Mouse (Mus musculus) left cerebral cortex, postnatal 10 days (tissue): ENCODE results near the gene Bst2. TPM values are rescaled to one million over a fixed set of nuclear protein-coding genes. Genes with fewer than 3 reads are reported as not detected.
"Not testable (repeated sequence)": the region's sequence is repeated elsewhere in the genome, so short reads cannot be mapped to it uniquely, and the experiment has no call there.

Experiments used
- DNase-seq, 2 experiments: peaks; one replicate each; pipeline ENCODE4 v3.0.0; 2021 to 2022; ENCODE audit warnings: low spot score in 2 of 2, mixed read lengths in 1 of 2; ENCODE audit errors: extremely low spot score in 1 of 2
- intact Hi-C: fragments of 180-260 bp; cut with DNase I; formaldehyde crosslinking; loops from one replicate; pipeline ENCODE4 v1.15.1; 2025
- total RNA-seq, 2 experiments: library from RNA; stranded (reverse); gene quantifications; 2 replicates each; pipeline ENCODE4 v1.2.3; 2021

The Bst2 gene
- total RNA-seq, 2 experiments from 2014 or later = 0.95 to 3.4 TPM

DNA sequence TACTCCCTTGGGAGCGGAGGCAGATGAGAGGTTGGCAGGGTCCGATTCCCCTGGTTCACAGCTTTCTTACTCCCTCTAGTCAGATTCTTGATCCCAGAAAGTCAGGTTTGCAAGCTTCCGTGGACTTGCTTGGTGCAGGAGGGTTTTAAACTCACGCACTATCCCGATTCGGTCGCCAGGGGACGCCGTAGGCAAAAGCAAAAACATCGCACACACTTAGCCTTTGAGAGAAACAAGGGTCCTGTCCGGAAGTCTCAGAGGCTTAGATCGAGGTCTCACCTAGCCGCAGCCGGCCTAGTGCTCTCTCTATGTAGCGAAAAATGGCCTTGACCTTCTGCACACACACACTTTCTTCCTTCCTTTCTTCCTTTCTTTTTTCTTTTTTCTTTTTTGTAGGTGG is 24.1 kb upstream of the Bst2 start:
- intact Hi-C loops = loop anchor here (1.0 to 2.0 kb wide), 2 partner anchors 34 to 99 kb away; no protein-coding TSS in a partner anchor
- DNase-seq = no peak

DNA sequence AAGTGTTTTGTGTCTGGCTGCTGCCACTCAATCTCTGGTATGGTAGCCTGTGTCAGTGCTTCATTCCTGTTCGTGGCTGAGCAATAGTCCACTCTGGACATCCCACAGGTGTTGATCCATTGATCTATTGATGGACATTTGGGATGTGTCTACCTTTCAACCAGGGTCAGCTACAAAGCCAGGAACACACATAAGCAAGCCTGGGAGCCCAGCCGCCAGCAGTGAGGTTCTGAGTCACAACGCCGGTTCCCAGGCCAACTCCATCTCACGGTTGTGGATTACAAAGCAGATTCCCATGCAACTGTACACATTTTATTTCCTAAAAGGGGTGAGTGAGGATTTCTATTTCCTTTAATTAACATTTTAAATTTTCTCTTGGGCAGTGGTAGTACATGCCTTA is 23.5 kb upstream of the Bst2 start:
- DNase-seq = no peak
- intact Hi-C loops = loop anchor here (1.0 to 2.0 kb wide), 2 partner anchors 35 to 100 kb away; no protein-coding TSS in a partner anchor

DNA sequence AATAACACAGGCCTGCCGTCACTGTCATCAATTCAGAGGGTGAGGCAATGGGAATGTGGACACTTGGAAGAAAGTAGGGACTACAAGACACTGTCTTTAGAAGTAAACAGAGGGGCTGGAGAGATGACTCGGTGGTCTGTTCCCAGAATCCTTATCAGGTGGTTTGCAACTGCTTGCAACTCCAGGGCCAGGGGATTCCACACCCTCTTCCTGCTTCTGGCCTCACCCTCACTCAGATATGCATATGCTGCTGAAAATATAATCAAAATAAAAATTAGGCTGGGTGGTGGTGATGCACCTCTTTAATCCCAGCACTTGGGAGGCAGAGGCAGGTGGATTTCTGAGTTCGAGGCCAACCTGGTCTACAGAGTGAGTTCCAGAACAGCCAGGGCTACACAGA is 22.8 kb upstream of the Bst2 start:
- DNase-seq = no peak
- intact Hi-C loops = loop anchor here (2.0 kb wide), 1 partner anchor 101 kb away; no protein-coding TSS in a partner anchor

DNA sequence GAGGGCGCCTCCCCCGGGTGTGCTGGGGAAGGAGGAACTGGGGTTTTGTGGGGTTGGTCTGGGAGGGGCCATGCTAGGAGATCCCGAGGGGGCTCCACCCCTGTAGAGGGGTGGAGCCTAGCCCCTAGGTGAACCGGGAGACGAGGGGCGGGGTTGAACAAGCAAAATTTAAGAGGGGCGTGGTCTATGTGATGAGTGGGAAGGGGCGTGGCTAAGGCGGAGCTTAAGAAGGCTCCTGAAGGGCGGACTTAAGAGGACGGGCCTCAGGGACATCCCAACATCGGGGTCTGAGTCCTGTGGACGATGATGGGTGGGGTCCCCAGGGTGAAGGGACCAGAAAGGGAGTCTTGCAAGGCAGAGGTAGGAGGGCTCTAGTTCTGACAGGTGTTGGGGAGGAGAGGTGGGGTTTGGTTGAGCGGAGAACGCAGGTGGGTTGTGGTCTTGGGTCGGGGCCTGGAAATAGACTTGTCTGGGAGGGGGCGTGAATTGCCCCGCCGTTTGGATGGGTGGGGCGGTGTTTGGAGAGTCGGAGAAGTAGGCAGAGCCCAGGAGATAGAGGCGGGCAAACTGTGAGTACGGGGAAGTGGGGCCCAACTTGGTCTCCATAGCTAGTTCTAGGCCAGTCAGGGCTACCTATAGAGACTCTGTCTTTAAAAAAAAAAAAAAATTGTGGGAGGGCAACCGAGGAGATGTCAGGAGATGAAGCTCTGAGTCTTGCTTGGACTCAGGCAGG is 21.9 kb upstream of the Bst2 start:
- intact Hi-C loops = no loop called here
- peak in 1 of 2 experiments; percentile 71 for DNase-seq

DNA sequence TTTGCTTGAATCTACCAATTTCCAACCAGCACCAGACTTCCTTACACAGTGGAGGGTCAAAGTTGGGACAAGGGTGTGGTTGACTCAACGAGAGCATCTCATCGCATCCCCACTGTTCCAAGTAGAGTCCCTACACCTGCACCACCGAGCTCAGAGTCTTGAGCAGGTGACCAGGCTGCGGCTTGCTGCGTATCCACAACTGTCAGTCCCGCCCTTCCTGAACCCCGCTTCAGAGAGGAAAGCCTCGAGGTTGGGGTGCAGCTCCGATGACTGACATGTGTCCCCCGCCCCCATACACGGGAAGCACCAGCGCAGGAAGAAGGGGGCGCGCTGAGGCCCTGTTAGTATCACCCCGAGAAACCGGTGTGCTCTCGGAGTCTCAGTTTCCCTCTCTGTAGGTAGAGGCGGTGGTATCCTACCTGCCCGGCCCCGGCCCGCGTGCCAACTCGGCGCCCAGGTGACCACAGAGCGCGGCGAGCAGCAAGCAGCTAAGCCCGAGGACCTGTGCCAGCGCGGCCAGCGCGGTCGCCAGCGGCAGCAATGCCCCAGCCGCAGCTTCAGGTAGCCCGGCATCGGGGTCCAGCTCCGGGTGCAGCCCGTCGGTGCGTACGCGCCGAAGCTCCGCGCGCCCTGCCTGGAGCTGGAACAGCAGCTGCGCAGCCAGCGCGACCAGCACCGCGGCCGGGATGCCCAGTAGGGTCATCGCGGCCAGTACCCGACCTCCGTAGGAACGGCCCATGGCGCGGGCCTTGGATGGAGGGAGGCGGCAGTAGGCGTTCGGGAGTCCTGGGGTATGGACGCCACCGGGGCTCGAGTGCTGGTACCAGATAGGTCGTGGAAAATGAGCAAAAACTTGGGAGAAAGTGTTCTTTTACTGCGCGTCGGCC is 21.1 kb upstream of the Bst2 start, which contains the start of gene Tmem221:
TSS of gene Tmem221 (minus strand) at position 801 of the 887 bp plus-strand sequence.
- intact Hi-C loops = no loop called here
- DNase-seq = no peak

- no peak for DNase-seq
- intact Hi-C loops = no loop called here
These were observed 17.4 kb upstream of the Bst2 start for GRCm38 (mm10) chr8:71554644-71555043.

DNA sequence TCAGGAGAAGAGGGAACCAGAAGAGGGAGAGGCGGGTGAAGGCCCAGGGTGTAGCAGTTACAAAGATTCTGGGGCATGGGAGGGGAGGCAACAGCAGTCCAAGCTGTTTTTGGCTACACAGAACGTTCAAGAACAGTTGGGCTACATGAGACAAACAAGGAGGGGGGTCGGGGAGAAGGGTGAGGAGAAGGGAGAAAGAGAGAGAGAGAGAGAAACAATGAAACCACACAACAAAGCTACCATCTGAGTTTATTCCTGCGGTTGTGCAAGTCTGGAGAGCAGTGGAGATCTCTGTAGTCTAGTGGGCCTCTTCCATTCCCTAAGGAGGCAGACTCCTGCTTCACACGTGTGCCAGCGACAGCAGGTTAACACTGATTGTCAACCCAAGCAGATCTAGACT is 16.7 kb upstream of the Bst2 start:
- intact Hi-C loops = no loop called here
- DNase-seq = no peak

- no peak for DNase-seq
- intact Hi-C loops = no loop called here
These were observed 15.5 kb upstream of the Bst2 start for GRCm38 (mm10) chr8:71552770-71553169.

GRCm38 (mm10) chr8:71550754-71551153 is 13.5 kb upstream of the Bst2 start:
- intact Hi-C loops = no loop called here
- no peak for DNase-seq

DNA sequence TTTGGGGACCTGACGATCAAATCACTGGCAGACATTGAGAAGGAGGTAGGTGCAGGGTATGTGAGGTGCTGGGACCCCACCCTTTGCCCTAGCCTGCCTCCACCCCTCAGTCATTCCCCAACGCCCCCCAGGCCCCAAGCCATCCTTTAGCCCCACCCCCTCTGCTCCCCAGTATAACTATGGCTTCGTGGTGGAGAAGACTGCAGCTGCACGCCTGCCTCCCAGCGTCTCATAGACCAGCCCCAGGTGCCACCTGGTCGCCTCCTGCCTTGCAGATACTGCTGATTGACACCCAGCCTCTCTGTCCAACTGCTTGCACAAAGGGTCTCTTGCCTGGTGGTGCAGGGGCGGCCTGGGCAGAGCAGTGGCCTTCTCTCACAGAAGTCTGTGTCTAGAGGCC is 10.3 kb upstream of the Bst2 start:
- intact Hi-C loops = no loop called here

DNA sequence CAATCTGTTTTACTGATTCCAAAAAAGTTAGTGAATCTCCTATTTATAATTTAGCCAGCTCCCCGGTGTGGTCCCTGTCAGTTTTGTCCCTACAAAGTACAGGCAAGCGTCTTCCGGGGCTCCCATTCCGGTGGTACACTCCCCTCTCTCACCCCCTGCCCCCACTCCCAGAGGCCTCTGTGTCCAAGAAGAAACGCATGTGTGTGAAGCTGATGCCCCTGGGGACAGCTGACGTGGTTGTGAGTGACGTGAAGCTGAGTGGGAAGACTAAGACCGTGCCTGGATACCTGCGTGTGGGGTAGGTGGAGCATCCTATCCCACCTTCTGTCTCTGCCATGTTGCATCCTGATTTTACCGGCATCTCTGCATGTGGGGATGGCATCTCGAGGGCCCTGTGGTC is 7.8 kb upstream of the Bst2 start:
- no peak for DNase-seq
- intact Hi-C loops = no loop called here

More for the DNA sequence above, 10.3 kb upstream of the Bst2 start:
- DNase-seq = no peak

DNA sequence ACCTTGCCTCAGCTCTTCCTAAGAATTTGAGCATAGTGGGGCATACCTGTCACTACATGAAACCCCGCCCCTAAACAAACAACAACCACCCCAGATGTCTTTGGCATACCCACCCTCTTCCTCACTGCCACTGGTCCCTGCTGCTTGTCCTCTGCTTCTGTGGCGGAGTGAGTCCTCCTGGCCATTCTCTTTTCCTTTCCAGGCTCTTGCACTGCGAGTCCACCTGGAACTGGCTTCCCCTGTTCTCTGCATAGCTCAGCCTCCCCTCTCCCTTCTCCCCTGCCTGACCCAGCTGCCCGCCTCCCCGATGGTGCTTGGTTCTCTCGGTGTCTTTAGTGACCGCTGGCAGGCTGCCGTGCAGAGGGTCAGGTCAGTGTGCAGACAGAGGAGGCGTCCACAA is 6.5 kb upstream of the Bst2 start:
- intact Hi-C loops = no loop called here
- no peak for DNase-seq

DNA sequence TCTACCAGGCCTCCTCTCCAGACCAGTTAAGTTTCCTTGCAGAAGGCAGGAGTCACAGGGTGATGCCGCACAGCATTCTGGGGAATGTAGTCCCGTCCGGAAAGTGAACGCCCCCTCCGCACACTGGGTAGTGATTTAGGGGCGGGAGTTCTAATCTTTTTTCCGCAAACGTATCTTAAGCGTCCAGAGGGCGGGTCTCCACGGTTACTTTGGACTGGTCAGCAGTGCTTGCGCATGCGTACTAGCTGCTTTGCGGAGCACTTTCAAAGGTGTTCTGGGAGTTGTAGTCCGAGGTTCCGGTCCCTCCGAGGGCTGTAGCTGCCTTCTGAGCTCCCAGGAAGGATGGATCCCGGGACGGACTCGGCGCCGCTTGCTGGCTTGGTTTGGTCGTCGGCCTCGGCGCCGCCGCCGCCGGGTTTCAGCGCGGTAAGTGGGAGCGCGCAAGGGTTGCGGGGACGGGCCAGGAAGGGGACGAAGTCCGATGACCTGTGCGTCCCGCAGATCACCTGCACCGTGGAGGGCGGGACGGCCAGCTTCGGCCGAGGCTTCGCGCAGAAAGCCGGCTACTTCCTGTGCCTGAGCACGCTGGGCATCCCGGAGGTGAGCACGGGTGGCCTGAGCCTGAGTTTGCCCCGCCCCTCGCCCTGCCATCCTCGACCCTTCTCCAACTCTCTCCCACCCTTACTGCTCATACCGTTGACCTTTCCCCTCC is 5.5 kb upstream of the Bst2 start, which contains the start of gene Mvb12a:
TSS of gene Mvb12a (plus strand) at position 291 of the 712 bp plus-strand sequence.
- intact Hi-C loops = no loop called here
- peak; percentile 98 for DNase-seq

DNA sequence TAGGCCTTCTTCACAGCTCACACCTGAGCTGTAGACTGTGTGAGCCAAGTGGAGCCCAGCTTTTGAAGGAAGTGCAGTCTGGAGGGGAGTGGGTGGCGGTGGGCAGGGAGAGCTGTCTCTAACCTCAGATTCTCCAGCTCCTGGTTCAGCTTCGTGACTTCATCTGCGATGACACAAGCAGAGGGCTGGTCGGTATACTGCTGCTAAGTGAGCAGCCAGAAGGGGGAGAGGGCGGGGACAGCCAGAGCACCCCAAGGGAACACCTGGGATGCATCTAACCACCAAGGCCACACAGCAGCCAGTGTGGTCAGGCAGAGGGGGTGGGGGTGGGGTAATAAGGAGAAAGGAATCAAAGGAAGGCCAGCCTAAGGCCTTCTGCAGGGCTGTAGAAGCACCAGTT is 1.6 kb downstream of the Bst2 start:
- intact Hi-C loops = no loop called here
- DNase-seq = no peak

- intact Hi-C loops = loop anchor here (5.0 kb wide), 1 partner anchor 92 kb away; no protein-coding TSS in a partner anchor
- no peak for DNase-seq
These were observed 2.9 kb downstream of the Bst2 start for GRCm38 (mm10) chr8:71534263-71534810.

DNA sequence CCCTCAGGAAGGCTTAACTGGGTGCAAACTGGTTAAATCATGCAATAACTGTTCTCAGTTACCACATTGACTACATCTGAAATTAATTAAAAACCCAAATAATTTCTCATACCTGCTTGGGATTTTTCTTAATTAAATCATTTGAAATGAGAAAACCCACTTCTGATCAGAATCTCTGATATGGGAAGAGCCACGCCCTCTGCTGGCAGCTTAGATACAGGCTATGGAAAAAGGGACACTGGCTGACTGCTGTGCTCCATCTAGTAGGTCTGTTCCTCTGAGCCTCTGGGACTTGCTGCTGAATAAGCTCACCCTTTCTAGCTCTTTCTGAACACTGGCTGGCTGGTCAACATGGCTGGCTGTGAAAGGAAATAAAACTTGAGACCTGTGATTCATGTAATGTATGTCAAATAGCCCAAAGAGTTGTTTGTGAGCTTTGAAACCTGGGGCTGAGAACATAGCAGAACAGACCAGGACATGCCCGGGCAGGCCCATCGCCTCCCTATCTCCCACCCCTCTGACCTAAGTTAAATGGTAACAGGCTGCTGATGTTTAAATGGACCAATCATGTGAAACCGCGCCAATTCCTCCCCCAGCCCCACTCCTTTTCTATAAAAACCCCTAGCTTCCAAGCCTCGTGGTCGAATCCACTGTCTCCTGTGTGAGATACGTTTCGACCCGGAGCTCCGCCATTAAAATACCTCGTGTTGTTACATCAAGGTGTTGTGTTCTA is 6.4 kb downstream of the Bst2 start:
- DNase-seq = not testable (repeated sequence)
- intact Hi-C loops = loop anchor here (5.0 kb wide), 1 partner anchor 89 kb away; no protein-coding TSS in a partner anchor

- DNase-seq = no peak
- intact Hi-C loops = no loop called here
These were observed 8.7 kb downstream of the Bst2 start for GRCm38 (mm10) chr8:71528362-71529073.
